Mouse (Mus musculus): ENCODE data around the gene Gm28038.

DNA sequence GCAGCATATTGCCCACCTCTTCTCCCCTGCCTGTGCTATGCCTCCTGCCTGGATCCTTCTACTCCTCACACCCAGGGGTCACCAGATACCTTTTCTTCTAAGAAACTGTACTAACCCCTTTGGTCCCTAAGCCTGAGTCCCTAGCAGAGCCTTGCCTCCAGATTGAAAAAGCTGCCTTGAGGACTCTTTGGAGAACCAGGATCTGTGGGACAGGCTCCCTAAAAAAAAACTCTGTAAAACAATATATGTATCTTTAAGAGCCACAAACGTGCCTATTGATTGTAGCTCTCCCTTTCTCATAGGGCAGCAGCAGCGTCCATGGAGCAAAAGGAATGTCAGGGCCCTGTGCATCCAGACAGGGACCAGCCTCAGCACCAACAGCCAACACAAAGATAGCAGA, 40.6 kb upstream of the Gm28038 start, which contains the start of gene Gm28035:
- TF ChIP-seq CTCF (conservative IDR thresholded peaks at IDR 0.05; ENCODE audit: insufficient read depth, insufficient read length, low read depth, low read length) (no peak), POLR2A (IDR thresholded peaks at IDR 0.05; ENCODE audit: low read depth, low read length) (no peak)
